Mouse (Mus musculus) midbrain, embryonic 15.5 days (tissue): ENCODE measurements around the gene Clec4a3. TPM values are rescaled to one million over a fixed set of nuclear protein-coding genes. Genes with fewer than 3 reads are reported as not detected.

Experiments
- polyA plus RNA-seq: library from polyadenylated mRNA; unstranded; fragments of >200 nt; fragmentation: Nextera tagmentation; extraction: Ambion mirVana; gene quantifications from 2 replicates; pipeline ENCODE4 v1.2.1, GENCODE M21; 2015

Gene Clec4a3
- polyA plus RNA-seq, 1 experiment from 2014 or later = 1.6 TPM

Other genes starting within 250 kb of the Clec4a3 start
- 0.13 and 0.28 TPM in 2 replicates for gene Nanog, start 245.0 kb upstream of the Clec4a3 start, polyA plus RNA-seq
- gene Slc2a3, start 150.9 kb upstream of the Clec4a3 start, polyA plus RNA-seq = 34.6 and 36.8 TPM in 2 replicates
- 8.3 and 9.1 TPM in 2 replicates for gene Foxj2, start 132.6 kb upstream of the Clec4a3 start, polyA plus RNA-seq
- 1.4 and 1.6 TPM in 2 replicates for gene C3ar1, start 96.4 kb upstream of the Clec4a3 start, polyA plus RNA-seq
- 134 and 146 TPM in 2 replicates for gene Necap1, start 78.0 kb upstream of the Clec4a3 start, polyA plus RNA-seq
- gene Clec4a1, start 30.7 kb upstream of the Clec4a3 start, polyA plus RNA-seq = 2.0 and 2.1 TPM in 2 replicates
- gene Clec4a4, start 37.9 kb downstream of the Clec4a3 start, polyA plus RNA-seq = not detected in 2 replicates
- gene Clec4b1, start 97.4 kb downstream of the Clec4a3 start, polyA plus RNA-seq = not detected in 2 replicates
- 1.5 and 2.6 TPM in 2 replicates for gene Clec4a2, start 153.9 kb downstream of the Clec4a3 start, polyA plus RNA-seq
- not detected in 2 replicates for gene Clec4b2, start 220.4 kb downstream of the Clec4a3 start, polyA plus RNA-seq